Mouse (Mus musculus) layer of hippocampus, adult 2 months (tissue): ENCODE measurements around the gene Plscr2. TPM values are rescaled to one million over a fixed set of nuclear protein-coding genes. Genes with fewer than 3 reads are reported as not detected.
"Not testable (repeated sequence)": the region's sequence is repeated elsewhere in the genome, so short reads cannot be mapped to it uniquely, and the experiment has no call there.

Experiments used
- DNase-seq, 2 experiments: peaks; one replicate each; pipeline ENCODE4 v3.0.0; 2022; ENCODE audit warnings: low spot score in 2 of 2
- H3K27ac ChIP-seq: fragments of 200-600 bp; 2 replicates; pipeline ENCODE4 v1.8.1; 2022
- H3K4me3 ChIP-seq: fragments of 200-600 bp; 2 replicates; pipeline ENCODE4 v1.8.1; 2022; ENCODE audit warnings: mild to moderate bottlenecking
- CTCF ChIP-seq: fragments of 200-600 bp; conservative IDR thresholded peaks from 2 replicates; pipeline ENCODE4 v1.8.1; 2022; ENCODE audit warnings: antibody characterized with exemption, mild to moderate bottlenecking, moderate library complexity
- total RNA-seq, 2 experiments: library from RNA; stranded (reverse); gene quantifications; 2 replicates each; pipeline ENCODE4 v1.2.3; 2021

Plscr2 gene
- total RNA-seq, 2 experiments from 2014 or later, result 2.6 to 3.1 TPM

DNA sequence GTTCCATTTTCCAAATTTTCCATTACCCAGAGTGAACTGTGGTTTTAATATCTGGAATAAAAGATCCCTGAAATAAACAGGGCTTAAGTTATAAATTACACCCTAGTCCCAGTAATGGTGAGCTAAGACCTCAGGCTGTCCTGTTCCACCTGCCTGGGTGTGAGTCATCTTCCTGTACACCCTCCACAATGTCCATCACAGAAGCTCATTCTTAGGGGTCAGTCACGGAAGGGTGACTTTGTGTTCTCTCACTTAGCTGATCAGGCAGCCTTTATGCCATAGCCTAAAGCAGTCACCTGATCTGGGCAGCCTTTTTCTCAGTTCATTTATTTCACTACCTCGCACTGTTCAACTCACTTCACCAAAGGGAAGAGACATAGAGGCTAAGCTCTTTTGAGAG lies 16.8 kb downstream of the Plscr2 start:
- no peak for DNase-seq
- no peak for TF ChIP-seq CTCF
- H3K4me3 ChIP-seq, result no peak overlapping the region
- no peak overlapping the region for H3K27ac ChIP-seq

DNA sequence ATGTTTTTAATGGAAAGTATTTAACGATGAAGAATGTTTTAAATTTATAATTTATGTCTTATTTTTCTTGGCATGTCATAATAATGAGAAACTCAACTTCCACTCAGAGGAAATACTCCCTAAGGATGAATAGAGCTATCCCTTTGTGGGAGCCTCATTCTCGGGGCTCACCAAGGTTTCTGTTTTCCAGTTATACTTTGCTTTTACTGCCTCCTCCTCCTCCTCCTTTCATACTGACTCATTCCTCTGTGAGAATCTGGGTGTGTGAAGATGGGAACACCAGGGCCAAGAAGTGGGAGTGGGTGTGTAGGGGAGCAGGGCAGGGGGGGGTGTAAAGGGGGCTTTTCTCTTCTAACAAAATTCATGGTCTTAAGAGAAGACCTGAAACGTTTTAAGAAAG lies 17.5 kb downstream of the Plscr2 start:
- H3K27ac ChIP-seq, result no peak overlapping the region
- DNase-seq, result no peak
- TF ChIP-seq CTCF, result no peak
- H3K4me3 ChIP-seq, result no peak overlapping the region

DNA sequence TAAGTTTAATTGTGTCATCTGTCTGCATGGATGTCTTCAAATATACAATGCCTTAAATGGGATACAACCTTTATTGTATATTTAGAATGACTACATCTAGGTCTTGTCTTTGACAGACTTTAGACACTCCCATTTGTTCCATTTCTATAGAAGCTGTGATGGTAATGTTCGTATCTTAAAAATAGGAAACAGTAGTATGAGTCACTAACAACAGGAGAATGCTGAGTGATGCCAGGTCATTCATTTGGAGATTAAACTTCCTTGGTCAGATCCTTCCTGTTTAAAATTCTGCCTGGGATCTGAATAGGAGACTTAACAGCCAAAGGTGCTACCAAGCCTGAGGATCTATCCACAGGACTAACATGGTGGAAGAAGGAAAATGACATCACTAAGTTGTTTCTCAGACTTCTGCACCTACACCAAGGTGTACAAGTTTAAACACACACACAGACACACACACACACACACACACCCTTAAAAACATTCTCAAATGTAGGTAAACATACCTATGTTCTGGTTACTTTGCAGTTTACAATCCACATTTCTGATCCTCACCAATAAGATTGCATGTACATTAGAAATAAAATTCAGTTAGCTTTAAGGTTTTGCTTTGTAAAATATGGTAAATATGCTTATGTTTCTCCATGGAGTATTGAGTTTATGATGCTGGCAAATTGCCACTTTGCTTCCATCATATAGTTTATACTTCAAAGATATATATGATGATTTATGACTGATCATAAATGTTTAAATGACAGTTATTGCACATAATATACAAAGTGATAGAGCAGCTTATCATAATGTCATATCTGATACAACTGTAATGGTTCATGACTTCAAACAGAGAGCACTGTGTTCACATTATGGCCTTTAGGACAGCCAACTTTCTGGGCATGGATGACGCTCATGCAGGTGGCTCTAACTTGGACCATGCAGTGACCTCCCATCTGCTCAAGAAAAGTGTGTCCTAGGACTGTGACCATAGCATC lies 18.5 kb downstream of the Plscr2 start:
- no peak overlapping the region for H3K4me3 ChIP-seq
- no peak overlapping the region for H3K27ac ChIP-seq
- DNase-seq, result no peak
- no peak for TF ChIP-seq CTCF

DNA sequence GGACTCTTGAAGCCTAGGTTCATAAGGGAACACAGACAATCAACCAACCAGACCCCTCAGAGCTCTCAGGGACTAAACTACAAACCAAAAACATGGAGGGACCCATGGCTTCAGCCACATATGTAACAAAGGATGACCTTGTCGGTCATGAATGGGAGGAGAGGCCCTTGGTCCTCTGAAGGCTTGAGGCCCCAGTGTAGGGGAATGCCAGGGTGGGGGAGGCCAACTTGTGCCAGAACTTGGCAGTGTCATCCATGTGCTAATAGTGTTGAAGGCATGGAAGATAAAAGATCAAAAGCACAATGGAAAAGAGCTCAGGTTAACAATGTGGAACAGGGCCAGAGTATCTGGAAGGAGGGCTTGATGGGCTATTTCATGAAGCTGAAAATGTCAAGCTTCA lies 22.9 kb downstream of the Plscr2 start:
- H3K4me3 ChIP-seq, result no peak overlapping the region
- DNase-seq, result no peak
- no peak overlapping the region for H3K27ac ChIP-seq
- no peak for TF ChIP-seq CTCF

DNA sequence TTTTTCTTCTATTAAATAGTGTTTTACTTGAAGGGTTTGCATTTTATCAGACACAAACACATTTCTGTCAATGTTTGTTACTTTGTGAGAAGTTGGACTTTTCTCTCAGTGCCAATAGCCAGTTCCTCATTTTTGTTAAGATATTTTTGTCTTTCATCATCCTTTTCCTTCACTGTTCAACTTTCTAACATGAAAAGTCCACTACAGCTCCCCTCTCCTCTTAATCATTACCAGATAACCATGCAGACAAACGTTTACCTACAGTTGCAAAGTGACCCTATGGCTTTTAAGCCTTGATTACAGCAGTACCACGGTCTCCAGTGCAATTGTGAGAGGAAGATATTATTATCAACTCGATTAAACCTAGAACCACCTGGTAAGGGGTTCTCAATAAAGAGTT lies 25.8 kb downstream of the Plscr2 start:
- Histone ChIP-seq H3K27ac (no peak overlapping the region), H3K4me3 (no peak overlapping the region)
- no peak for DNase-seq
- TF ChIP-seq CTCF, result no peak

DNA sequence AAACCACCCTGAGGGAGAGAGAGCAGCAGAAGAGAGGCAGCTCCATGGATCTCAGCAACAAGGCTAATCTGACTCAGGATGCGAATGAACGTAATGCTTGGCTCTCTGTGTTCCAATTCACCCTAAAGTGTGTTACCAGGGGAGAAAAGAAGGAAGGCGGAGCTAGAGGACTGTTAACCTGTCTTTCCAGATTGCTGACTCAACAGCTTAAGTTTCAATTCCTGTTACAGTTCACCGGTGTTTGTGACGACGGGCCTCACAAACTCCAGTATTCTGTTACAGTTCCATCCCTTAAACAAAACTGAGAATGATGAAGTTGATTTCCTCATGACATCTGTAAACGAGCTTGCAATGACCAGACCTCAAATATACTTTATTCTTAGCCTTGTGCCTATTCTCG lies 29.7 kb downstream of the Plscr2 start:
- no peak for DNase-seq
- no peak for TF ChIP-seq CTCF
- Histone ChIP-seq H3K27ac (no peak overlapping the region), H3K4me3 (no peak overlapping the region)

DNA sequence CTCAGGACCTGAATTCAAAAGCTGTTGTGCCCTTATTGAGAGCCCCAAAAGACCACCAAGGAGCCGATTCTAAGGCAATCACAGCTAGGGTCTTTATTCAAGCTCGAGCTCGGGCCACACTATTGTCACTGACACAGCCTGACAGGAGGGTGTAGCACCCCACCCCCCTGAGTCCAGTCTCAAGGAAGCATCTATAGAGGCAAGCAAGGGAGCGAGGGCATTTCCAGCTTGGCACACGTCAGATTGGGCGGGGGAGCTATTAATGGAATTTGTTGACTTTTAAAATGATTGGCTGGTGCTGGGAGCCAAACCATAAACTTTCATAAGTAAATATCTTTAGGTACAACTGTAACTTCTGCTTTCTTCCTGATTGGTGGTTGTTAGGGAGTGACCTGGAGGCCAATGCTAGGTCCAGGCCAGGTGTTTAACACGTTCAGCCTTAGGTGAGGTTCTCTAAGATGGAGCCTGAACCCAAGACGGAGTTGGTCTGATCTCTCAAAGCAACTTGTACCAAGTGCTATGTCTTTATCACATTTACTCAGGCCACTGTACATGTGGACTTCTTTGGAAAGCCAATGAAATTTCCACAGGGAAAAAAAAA lies 30.3 kb downstream of the Plscr2 start:
- no peak overlapping the region for H3K27ac ChIP-seq
- H3K4me3 ChIP-seq, result no peak overlapping the region
- TF ChIP-seq CTCF, result no peak
- DNase-seq, result no peak

DNA sequence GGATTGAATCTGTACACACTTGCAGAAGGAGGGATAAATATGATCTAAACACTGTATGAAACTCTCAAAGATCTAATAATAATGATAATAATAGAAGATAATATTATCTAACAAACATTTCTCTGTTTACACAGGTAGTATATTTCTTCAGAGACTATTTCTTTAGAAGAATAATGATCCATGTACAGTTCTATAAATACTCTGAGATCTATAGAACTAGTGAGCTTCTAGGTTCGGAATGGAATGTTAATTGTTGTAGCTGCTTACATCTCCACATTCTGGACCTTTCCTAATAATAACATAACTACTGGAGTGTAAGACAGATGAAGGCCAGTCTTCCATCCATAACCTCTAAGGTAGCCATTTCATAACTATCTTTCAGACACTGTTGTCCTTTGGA lies 33.7 kb downstream of the Plscr2 start, which contains the start of gene 1700057G04Rik:
Gene 1700057G04Rik (plus strand): TSS at position 301 of the 400 bp plus-strand sequence.
- no peak within 1 kb of the TSS for H3K27ac ChIP-seq
- TF ChIP-seq CTCF, result no peak
- no peak for DNase-seq
- H3K4me3 ChIP-seq, result no peak within 1 kb of the TSS

DNA sequence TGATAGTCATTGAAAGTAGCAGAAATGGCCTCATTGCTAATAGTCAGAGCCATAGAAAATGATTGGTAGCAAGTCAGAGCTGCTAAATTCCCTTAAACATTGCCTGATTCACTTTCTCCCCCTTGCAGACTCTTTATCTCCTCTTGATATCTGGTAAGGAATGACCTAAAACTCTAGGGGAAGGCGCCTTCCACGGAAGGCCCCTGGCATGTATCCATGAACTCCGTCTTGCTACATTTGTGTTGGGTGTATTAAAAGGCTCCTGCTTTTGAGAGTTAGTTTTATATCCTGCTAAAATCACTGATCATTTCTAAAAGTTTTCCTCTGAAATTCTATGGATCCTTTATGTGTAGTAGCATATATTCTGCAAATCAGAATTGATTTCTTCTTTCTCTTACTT lies 41.4 kb downstream of the Plscr2 start:
- TF ChIP-seq CTCF, result no peak
- DNase-seq, result no peak
- no peak overlapping the region for H3K4me3 ChIP-seq
- H3K27ac ChIP-seq, result no peak overlapping the region

DNA sequence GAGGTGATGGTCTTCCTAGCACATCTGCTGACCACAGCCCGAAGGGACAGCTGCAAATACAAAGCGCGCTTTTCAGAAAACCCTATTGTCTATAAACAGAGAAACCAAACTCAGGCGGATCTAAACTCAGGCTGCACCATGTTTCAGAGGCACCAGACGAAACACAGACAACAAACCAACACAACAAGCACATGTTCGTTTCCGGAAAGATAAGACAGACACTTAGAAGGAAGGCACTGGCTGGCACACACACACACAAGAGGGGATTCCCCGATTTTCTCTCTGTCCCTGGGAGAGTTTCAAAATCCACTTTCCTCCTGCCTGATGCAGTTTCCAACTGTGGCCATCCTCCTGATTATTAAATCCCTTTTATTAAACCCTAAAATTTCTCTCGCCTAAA lies 50.5 kb downstream of the Plscr2 start:
- not testable (repeated sequence) for DNase-seq, H3K27ac ChIP-seq

DNA sequence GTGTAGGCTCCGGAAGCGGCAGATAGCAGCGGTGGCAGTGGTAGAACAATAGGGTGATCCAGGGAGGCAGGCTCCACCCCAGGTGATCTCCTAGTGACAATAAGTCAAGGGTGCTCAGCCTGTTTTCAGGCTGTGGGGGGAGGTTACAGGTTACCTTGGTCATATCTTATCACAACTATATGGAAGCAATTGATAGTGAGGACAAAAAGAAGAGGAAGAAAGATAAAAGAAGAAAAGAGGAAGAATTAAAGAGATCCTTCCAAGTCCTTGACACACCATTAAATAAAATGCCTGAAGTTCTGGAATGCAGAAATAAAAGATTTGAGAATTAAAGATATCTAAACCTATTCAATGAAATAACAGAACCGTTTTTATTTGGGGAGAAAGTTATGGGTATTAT lies 51.4 kb downstream of the Plscr2 start:
- Histone ChIP-seq H3K4me3 (no peak overlapping the region), H3K27ac (no peak overlapping the region)
- TF ChIP-seq CTCF, result no peak

More for the DNA sequence above, 50.5 kb downstream of the Plscr2 start:
- not testable (repeated sequence) for H3K4me3 ChIP-seq

DNA sequence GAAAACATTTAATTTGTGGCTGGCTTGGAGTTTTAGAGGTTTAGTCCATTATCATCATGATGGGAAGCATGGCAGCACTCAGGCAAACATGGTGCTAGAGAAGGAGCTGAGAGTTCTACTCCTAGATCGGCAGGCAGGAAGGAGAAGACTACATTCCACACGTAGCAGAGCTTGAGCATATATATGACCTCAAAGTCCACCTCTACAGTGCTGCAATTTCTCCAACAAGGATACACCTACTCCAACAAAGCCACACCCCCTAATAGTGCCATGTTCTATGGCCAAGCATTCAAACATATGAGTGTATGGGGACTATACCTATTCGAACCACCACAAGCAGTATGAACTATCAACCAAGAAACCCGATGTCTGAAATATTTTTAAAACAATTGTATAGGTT lies 56.0 kb downstream of the Plscr2 start:
- Histone ChIP-seq H3K4me3 (no peak overlapping the region), H3K27ac (no peak overlapping the region)
- no peak for DNase-seq
- no peak for TF ChIP-seq CTCF

More for the DNA sequence above, 51.4 kb downstream of the Plscr2 start:
- no peak for DNase-seq

DNA sequence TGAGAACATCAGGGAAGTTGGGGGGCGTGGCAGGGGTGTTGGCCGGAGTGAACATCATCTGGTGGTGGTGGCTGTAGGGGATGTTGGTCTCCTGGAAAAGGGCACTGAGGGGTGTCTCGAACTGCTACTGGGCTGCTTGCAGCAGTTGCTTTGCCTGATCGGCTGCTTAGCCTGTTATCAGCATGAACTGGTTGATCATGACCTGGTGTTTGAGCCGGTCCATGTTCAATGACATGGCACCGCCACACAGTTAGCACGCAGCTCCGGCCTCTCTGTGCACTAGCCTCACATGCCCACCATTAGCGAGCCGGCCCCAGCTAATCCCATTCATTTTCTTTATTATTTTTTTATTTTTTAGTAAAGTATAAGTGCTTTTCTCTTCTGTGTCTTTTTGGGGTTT lies 59.4 kb downstream of the Plscr2 start:
- Histone ChIP-seq H3K27ac (no peak overlapping the region), H3K4me3 (no peak overlapping the region)
- no peak for TF ChIP-seq CTCF
- DNase-seq, result no peak
